Mouse (Mus musculus) kidney, postnatal 4 days (tissue): ENCODE measurements around the gene Ebpl.

Experiments used
- DNase-seq, 2 experiments: peaks; one replicate each; pipeline ENCODE4 v3.0.0; 2021; ENCODE audit warnings: mixed read lengths in 2 of 2

Gene Ebpl

DNA sequence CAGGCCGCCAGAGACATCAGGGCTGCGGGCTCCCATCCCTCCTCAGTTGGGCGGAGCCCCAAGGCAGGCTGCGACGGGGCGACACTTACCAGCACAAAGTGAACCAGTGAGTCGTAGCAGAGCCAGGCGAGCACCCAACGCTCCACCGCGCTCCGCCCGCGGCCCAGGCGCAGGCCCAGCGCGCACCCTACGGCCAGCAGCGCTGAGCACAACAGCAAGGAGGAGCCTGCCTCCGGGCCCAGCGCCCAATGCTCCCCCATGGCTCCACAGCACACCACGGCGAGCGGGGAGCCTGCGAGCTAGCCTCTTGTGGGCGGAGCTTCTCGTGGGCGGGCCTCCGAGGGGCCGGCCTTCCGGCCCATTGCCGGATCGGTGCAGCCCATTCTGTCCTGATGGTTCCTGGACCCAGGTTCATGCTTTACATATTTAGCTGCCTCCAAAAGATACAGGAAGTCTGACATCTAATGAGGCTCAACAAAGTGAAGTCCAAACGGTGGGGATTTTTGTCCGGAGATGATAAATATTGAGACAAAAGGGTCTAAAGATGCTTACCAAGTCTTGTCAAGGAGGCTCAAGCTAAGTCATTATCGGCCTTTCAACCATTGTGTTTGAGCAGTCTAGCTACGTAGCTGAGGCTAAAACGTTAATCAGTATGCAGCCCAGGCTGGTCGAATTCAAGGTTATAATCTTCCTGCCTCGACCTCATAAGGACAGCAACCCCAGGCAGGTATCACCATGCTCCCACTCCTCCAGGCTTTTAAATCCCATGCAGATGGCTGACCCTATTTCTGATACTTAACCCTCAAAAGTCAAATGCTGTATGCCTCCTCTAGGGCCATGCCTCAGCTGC lies at the start of gene Ebpl:
Gene Ebpl, minus strand, starts transcription at position 309 of the 850 bp plus-strand sequence.
- peak; percentile 94 to 95 for DNase-seq

DNA sequence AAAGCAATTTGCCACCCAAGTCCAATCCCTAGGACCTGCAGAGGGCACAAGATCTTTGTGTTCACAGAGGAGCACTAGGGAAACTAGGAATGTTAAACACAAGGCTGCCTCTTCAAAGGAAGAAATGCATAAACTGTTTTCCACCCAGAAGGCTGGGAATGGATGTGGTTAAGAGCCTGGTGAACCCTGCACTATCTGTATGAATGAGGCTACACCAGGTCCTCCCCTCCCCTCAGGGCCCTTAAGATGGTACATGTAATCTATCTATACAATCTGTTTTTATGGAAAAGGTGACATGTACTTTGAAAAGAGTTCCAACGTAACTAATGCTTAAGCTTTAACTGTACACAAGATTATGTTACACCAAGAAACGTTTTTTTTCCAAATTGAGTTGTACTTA lies 49.8 kb upstream of the Ebpl start:
- no peak for DNase-seq

DNA sequence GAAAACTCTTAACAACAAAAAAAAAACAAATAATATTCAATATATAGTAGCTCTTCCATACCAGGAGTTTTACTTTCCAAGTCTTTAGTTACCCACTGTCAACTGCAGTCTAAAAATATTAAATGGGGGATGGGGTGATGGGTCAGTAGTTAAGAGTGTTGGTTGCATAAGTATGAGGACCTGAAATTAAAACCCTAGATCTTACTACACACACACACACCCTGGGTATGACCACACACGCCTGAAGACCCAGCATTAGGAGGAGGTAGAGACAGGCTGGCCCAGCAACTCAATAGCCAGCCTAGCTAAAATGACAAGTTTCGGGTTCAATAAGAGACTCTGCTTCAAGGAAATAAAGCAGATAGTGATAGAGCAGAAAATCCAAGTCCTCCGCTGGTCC lies 46.8 kb upstream of the Ebpl start:
- DNase-seq, result no peak

- DNase-seq, result no peak
These were observed 45.5 kb upstream of the Ebpl start for GRCm38 (mm10) chr14:61405761-61406160.

DNA sequence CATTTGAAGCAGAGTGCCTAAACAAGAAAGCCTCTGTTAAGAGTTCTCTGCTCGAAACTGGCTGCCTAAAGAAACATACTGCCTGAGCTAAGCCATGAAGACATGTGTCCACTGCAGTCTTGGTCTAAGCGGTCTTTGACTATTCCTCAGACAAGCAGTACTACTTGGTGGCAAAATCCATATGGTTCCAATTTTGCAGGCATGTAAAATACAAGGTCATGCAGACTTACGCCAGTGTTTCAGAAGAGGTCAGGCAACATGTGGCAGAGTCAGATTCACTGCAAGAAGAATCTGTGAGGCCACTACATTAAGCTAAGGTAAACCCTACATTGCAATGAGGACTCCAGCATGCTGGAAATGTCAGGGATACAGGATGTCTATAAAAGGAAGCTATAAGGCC lies 44.7 kb upstream of the Ebpl start:
- no peak for DNase-seq

DNA sequence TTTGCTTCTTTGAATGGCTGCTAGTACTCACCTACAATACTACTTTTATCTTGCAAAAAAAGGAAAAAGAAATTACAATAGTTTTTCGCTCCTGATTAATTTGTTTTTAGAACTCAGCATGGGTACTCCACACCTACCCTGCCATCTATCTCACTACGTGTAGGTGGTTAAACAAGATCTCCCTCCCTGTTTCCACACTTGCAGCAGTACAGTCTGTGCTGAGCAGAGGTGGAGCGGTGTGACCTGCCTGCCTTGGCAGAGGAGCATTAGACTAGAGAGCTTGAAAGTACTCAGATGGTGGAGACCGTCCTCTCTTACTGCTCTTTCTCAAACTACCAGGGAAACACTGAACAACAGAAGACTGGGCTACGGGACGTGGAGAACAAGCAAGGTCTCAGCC lies 34.5 kb upstream of the Ebpl start:
- no peak for DNase-seq

GRCm38 (mm10) chr14:61390586-61390985 lies 30.3 kb upstream of the Ebpl start:
- DNase-seq, result no peak

DNA sequence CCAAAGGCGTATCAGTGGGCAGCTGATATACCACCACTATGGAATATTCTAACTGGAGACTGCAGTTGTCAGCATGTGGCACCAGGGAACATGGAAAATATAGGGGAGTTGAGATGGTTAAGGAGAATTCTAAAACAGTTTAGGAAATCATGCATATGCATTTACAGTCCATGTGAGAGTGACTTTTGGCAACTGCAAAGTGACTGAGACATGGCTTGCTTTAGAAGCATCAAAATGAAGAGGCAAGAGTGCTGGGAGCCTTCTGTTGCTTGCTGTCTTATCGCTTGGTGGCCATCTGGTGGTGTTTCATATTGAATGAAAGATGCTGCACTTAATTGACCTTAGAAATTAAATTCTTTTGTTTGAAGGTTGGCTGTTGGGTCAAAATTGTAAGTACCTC lies 7.1 kb upstream of the Ebpl start:
- DNase-seq, result no peak

GRCm38 (mm10) chr14:61364656-61365055 lies 4.4 kb upstream of the Ebpl start:
- no peak for DNase-seq

GRCm38 (mm10) chr14:61363734-61364133 lies 3.5 kb upstream of the Ebpl start:
- DNase-seq, result no peak

DNA sequence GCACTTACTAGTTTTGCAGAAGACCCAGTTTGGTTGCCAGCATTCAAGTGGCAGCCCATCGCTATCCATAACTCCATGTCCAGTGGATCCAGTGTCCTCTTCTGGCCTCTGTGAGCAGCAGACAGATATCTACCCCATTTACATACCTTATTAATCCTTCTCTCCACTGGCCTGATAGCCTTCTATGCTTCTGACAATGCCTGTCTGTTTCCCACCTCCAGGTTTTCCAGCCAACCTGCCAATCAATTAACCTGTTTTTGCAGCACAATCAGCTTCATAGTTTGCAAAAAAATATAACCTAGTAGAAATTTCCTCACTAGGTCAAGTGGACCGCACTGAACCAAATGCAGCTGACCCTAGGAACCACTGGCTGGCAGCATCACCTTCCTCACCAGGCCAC lies 2.0 kb upstream of the Ebpl start:
- DNase-seq, result no peak

DNA sequence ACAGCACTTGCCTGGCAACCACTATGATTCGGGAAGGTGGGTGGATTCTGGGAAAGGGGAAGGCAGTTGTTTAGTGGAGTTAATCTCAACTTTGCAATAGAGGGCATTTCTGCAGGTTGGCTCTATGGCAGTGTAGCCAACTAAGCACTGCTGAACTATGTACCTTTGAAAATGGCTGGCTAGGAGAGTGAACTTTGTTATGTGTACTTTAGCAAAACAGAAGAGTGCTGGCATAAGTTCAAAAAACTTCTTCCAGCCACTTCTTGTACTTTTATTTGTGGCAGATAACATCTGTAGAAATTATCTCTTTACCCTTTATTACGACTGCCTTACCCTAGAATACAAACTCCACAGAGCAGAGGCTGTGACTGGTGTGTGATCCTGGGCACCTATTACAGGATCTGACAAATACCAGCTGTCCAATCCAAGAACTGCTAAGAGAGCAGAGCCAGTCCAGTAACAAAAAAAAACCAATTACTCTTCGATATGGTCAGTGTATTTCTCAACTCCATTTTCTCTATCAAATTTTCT lies 807 bp upstream of the Ebpl start:
- DNase-seq, result no peak

GRCm38 (mm10) chr14:61354251-61355235 lies 5.7 kb downstream of the Ebpl start:
- no peak for DNase-seq

GRCm38 (mm10) chr14:61350808-61351207 lies 9.4 kb downstream of the Ebpl start:
- no peak for DNase-seq

DNA sequence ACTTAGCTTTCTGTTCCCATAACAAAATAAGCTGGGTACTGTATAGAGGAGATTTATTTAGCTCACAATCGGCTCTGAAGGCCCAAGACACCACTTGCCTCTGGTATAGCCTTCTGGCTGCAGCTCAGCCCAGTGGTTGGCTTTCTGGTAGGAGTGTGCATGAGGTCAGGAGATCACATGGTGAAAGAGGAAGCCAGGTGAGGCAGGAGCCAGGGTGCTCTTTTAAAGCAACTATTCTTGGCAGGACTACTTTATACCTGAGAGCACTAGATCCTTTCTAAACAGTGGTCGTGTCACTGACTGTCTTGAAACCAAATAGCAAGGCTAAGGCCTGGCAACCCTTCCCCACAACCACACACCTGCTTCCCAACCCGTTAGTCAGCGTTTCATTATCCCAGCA lies 10.4 kb downstream of the Ebpl start:
- DNase-seq, result no peak

- DNase-seq, result peak in 1 of 2 experiments; percentile 37
These were observed 13.2 kb downstream of the Ebpl start for GRCm38 (mm10) chr14:61346827-61347698.

- no peak for DNase-seq
These were observed 15.6 kb downstream of the Ebpl start for GRCm38 (mm10) chr14:61344590-61344989.

DNA sequence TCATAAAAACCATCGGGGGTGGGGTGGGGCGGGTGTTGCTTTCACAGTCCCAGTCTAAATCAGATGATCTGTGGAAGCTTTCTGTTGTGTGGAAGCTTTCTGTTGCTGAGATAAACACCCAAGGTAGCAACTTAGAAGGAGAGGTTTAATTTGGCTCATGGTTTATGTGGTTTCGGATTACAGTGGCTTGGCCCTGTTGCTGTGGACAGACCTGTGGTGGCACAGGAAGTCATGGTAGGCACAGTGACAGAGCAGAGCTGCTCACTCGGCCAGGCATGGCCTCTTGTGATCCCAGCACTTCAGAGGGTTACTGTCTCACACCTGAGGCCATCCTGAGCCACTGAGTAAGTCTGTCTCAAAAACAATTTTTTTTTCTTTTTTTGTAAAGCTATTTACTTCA lies 20.9 kb downstream of the Ebpl start:
- no peak for DNase-seq

- DNase-seq, result peak; percentile 86 to 89
These were observed 29.2 kb downstream of the Ebpl start for GRCm38 (mm10) chr14:61330996-61331561.

- no peak for DNase-seq
These were observed 29.6 kb downstream of the Ebpl start for GRCm38 (mm10) chr14:61330591-61330990.

DNA sequence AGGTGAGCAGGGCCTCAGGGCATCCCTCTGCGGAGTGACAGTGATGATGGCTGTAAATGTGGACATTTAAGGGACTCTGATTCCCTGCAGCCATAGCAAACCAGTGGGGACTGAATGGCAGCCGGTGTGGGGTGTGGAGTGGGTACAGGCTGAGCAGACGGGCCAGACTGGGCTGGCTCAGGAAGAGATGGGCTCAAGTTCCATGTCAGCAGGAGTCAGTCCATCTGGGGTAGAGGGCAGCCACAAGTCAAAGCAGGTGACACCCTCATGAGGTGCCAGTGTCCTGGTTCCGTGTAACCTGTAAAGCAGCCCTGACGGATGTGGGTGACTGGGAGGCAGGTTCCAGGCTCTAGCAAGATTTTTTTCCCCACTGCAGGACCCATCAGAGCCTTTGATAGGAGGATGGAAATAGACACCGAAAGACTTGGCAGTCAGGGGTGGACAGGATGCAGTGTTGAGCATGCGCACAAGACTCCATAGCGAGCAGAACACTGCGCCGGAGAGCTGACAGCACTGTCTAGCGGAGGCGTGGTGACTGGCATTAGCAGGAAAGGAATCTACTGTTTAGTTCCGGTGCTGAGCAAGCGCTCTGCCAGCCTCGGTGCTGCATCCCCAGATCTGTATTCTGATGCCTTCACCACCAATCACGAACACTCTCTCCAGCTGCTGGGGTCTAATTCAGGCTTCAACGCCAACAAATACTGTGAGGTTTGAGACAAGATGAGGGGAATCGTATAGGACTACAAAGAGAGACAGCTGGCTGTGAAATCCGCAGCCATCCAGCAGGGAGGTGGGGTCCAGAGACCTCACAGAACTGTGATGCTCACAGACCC lies 32.4 kb downstream of the Ebpl start:
- peak; percentile 71 to 80 for DNase-seq
